Mouse (Mus musculus) gastrocnemius, postnatal 25 days (tissue): ENCODE results near the gene Hsd17b13. TPM values are rescaled to one million over a fixed set of nuclear protein-coding genes. Genes with fewer than 3 reads are reported as not detected.

Source experiments
- DNase-seq: peaks from one replicate; pipeline ENCODE4 v3.0.0; 2022
- total RNA-seq, 2 experiments: library from RNA; stranded (reverse); gene quantifications; 1 replicate in 1 of 2; 2 replicates in 1 of 2; pipeline ENCODE4 v1.2.3; 2021

Gene Hsd17b13
- total RNA-seq, 2 experiments from 2014 or later = not detected

DNA sequence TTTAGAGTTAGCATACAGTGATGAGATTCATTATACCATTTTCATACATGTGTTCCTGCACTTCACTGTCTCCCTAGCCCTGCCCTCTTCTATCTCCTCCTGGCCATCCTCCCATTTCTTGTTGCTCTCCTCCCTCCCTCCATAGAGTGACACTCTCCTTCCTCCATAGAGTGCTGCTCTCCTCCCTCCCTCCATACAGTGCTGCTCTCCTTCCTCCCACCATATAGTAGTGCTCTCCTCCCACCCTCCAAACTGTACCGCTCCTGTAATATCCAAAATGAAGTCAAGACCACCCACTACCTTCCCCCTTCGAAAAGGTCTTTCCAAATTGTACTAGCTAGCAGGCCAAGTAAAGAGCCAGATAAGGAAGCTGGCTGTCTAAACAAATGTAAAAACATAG, 53.5 kb downstream of the Hsd17b13 start:
- DNase-seq = no peak

DNA sequence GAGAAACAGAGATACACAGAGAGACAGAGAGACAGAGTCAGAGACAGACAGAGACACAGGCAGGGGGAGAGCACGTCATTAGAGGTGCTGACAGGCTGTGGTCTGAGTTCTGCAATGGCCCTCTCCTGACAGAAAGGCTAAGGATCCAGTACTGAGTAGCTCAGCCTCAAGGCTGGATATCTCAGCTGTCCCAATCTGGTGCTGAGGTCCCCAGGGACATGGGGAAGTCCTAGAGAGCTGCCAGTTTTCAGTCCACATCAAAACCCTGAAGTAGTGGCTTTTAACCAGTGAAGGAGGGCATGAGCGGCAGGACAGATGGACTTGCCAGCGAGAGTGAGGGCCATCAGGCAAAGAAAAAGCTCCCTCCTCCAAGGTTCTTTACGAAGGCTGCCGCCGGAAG, 54.1 kb downstream of the Hsd17b13 start:
- DNase-seq = no peak

DNA sequence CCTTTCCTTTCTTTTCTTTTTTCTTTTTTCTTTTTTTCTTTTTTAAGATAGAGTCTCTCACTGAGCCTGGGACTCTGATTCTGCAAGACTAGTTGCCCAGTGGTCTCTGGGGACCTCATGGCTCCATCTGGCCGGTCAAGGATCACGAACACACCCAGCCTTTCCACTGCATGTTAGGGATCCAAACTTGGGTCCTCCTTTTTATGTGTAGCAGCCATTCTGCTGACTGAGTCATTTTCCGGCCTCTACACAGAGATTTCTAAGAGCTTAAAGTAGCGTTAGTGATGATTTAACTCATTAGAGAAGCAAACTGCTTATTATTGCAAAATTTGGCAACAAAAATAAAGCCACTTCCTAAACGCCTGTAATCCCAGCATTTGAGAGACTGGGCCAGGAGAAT, 54.8 kb downstream of the Hsd17b13 start:
- no peak for DNase-seq

DNA sequence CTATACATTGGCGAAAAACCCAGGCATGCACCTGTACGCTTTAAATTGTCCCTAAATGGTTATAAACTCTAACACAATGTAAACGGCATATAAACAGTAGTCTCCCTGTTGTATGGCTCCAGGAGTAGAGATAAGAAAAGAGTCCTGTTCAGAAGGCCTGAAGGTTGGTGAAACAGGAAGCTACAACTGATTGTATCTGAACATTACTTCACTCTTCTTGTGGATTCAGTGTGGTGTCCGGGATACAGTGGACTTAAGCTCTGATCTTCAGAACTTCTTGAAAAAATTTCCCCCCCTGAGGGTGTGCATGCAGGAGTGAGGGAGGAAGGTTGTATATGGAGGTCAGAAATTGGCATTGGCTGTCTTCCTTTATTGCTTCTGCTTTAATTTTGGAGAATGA, 57.7 kb downstream of the Hsd17b13 start:
- DNase-seq = no peak

DNA sequence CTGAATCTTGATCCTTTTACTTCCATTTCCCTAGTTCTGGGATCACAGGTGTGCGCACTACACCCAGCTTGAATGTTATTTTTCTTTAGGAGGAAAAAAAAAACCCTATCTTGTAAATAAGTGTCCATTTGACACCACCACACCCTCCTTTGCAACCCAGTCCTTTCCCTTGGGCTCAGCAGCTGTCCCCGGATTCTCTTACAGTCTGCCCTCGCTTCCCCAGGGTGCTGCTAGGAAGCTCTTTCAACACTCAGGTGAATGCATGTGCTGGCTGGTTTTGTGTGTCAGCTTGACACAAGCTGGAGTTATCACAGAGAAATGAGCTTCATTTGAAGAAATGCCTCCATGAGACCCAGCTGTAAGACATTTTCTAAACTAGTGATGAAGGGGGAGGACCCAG, 59.0 kb downstream of the Hsd17b13 start:
- DNase-seq = no peak

DNA sequence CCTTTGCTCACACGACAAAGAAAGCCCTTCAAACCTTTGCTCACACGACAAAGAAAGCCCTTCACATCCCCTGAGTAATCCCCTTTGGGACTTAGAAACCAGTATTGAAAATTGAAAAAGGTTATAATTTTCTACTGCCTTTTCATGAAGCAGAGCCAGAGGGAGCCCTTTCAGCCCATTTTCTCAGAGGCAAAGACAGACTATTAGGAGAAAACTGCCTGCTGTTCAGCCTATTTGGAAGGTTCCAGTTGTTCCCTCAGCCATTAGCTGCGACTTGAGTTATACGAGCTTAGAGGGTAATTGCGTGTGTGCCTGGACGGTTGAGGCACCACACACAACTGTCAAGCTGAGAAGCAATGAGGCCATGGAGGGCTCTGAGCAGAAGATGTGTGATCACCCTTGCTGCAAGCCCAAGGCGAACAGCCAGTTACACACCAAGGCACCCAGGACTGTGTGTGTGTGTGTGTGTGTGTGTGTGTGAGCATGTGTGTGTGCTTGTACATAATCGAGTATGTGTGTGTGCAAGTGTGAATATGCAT, 59.8 kb downstream of the Hsd17b13 start:
- no peak for DNase-seq

DNA sequence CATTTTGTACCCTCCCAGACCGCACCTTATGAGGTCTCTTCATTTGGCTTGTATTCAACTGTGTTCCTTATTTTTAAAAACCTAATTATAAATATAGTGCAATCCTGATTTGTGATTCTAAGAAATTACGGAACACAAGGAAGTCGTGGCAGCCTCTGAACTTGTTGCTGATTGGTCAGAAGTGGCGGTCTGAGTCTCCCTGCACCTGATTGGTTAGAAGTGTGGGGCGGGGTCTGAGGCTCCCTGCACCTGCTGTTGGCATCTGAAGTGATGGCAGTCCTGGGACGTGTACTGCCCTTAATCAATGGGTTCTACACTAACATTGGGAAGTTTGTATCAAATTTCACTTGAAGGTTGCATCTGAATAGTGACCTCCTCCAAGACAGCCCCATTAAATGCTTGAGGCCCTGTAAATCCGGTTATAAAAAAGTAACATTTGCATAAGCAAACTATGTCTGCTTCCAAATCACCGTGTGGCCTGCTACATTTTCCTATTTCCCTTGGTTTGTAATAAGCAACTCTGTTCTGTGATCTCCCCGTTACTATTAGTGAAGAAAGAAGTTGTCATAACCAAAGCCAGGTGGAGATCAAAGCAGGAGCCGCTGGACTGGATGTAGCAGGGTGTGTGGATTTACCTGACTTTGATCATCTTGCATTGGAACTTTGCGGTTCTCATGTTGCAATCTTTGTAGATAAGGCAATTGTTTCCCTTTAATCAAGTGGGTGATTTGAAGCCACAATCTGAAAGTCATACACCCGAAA, 60.4 kb downstream of the Hsd17b13 start:
- DNase-seq = no peak

DNA sequence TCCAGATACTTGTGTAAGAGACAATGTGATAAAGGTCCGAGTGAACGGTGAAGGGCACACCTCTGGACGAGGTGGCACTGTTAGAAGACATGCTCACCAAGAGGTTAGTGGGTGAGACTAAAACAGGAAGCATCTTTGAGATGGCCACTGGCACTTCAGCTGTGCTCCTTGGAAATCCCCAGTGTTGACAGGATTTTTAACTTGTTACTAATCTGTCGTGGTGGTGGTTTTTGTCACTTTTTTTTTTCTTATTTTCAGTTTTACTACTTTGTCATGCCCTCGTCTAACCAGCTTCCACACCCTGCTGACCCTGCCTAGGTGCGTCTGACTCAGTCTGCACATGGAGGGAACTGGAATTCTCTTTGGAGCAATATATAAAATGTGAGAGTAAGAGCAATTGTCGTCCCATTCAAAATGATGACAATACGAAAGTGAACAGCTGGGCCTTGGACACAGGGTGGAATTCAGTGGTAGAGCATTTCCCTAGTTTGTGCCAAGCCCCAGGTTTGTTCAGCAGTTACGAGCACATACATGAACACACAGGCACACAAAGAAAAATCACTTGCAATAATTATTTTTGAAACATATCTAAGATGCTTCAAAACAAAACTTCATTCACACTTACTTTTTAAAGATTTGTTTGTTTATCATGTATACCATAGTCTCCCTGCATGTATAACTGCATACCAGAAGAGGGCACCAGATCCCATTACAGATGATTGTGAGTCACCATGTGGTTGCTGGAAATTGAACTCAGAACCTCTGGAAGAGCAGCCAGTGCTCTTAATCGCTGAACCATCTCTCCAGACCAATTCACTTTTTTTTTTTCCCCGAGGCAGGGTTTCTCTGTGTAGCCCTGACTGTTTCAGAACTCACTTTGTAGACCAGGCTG, 62.6 kb downstream of the Hsd17b13 start:
- no peak for DNase-seq

DNA sequence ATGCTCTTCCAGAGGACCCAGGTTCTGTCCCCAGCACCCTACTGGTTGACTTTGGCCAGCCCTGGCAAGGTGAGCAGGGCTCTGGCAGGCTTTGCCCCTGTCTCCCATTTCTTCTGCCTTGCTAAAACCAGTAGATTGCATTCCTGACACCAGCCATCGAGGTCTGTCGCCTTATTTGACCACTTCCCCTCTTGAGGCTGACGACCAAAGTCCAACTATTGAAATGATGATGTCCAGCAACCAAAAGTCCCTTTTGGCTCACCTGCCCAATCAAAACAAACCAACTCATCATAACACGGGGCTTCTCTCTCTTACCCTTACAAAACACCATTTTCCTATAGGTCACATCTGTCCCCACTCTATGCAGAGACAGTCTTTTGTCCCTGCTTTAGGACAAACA, 64.1 kb downstream of the Hsd17b13 start:
- DNase-seq = no peak

DNA sequence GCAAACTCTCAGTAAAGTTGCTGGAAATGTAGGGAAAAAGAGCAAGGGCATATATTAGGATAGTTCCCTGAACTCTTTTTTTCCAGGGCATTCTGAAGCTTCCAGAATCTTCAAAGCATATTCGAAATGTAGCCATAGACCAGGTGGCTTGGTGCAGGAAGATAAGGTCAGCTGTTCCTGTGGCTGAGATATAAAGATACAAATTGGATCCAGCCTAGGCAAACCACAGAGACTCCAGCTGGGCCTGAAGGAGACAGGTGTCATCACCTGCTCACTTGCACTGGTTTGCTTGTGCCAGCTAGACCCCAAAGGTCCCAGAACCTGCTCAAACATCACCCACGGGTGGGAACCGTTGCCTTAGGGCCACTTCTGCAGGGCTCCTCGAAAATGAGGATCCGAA, 65.7 kb downstream of the Hsd17b13 start:
- no peak for DNase-seq

DNA sequence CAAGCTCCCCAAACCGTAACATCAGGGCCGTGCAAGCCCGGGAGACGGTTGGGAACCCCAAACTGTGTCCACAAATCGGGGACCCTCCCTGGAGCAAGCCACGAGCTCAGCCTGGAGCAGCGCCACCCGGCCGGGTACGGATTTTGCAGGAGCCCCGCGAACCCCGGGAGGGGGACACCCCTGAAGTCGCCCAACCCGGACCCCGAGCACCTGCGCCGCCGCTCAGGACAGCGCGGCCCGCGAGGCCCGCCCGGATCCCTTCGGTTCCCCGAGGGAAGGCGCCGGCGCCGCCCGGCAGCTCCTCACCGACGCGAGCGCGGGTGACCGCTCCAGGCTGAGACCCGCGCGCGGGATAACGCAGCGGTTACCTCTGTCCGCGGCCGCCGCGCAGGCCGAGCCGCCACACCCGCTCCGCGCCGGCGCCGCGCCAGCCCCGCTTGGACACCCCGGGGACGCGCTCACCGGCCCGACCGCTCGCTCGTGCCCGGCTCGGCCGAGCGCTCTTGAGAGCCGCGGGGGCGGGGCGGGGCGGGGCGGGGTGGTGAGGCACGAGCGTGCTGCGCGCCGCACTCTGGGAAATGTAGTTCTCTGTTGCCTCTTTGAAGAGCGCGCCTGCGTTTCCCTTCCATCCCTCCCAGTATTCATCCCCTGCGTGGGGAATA, 66.3 kb downstream of the Hsd17b13 start, which contains the start of gene Klhl8:
Gene Klhl8, minus strand, starts transcription at position 512 of the 662 bp plus-strand sequence.
- DNase-seq = peak; percentile 90

DNA sequence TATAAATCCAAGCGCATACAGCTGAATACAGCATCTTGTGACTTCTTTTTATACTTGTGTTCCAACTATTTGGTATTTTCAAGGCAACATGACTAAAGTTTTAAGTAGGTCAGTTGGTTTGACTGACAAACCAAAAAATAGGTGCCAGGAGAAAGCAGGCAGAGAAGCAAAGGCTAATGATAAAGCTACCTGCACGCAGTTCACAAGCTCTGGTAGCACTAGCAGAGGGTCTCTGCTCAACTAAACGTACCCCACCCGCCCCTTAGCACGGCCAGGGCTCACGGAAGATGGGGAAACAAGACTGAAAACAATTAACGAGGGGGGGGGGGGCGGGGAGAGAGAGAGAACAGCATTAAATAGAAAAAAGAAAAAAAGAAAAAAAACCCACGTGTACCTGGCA, 67.1 kb downstream of the Hsd17b13 start:
- DNase-seq = no peak

DNA sequence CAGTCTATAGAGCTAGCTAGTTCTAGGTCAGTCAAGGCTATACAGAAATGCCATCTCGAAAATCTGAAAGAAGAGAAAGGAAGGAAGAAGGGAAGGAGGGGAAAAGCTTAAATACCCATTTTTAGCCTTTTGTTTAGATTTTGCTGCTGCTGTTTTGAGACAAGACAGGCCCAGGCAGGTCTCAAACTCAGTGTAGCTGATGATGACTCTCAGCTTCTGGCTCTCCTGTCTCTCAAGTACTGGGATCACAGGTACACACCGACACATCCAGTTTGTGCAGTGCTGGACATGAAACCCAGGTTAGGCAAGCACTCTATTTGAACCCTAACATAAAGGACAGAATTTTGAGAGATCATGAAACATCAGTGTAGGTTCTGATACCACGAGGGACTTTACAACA, 67.7 kb downstream of the Hsd17b13 start:
- DNase-seq = no peak

DNA sequence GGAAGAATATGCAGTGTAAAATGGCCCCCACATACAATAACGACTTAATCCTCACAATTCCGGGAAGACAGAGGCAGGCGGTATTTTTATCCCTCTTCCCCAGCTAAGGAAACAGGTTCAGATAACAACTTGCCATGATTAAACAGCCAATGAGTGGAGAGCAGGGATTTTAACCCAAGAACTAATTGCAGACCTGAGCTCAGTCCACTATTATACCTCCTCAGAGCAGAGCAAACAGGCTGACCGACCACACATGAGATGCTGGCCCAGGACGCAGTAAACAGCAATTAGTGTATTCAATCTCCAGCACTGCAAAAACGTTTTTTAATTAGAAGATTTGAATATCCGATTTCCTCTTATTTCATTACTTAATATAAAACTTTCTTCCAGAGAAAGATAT, 68.4 kb downstream of the Hsd17b13 start:
- DNase-seq = no peak

DNA sequence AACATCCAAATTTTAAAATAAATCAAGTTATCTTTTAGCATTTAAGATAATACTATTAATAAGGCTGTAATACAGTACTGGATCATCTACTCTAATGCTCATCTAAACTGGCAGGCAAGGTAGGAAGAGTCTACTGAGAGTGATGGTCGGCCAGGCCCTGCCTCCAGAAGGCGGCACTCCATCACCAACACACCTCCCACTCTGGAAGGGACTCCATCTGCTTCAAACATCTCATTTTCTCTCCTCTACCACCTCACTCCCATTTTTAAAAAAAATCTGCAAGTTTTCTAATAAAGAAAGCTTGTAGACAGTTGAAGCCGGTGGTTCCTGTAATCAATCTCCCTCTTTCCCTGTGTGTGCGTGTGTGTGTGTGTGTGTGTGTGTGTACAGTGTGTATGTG, 69.4 kb downstream of the Hsd17b13 start:
- no peak for DNase-seq

DNA sequence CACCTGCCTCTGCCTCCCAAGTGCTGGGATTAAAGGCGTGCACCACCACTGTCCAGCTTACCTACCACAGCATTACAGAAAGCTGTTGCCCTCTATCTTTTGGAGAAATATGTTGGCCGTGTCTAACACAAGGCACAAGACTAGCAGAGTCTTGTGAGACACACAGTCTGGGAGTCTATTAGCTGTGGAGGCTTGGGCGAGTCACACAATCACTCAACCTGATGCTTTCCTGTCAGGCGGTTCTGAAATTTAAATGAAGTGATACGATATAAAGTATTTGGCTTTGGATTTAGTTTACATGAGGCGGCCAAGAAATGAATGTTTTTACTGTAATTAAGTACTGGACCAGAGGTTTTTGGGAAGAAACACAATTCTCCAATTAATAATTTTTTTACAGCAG, 71.0 kb downstream of the Hsd17b13 start:
- DNase-seq = no peak

Other genes with a start within 250 kb of the Hsd17b13 start
- gene Klhl8, start 66.2 kb downstream of the Hsd17b13 start, total RNA-seq = 10 to 100 TPM; 21.5 to 25.5 TPM
- 1 to 10 TPM; 7.8 to 8.3 TPM for gene Hsd17b11, start 44.5 kb upstream of the Hsd17b13 start, total RNA-seq
- gene Nudt9, start 68.9 kb upstream of the Hsd17b13 start, total RNA-seq = 10 to 100 TPM; 50.4 to 55.4 TPM
- gene Gm17660, start 100.2 kb upstream of the Hsd17b13 start, total RNA-seq = not detected
- gene Sparcl1, start 136.3 kb upstream of the Hsd17b13 start, total RNA-seq = 100 to 1,000 TPM; 106 to 110 TPM
- not detected for gene Dspp, start 193.3 kb upstream of the Hsd17b13 start, total RNA-seq
- 1 to 10 TPM; 2.0 to 2.2 TPM for gene Dmp1, start 225.2 kb upstream of the Hsd17b13 start, total RNA-seq